12 mouse cellular contexts compared by ENCODE assay signal in the genomic region with DNA sequence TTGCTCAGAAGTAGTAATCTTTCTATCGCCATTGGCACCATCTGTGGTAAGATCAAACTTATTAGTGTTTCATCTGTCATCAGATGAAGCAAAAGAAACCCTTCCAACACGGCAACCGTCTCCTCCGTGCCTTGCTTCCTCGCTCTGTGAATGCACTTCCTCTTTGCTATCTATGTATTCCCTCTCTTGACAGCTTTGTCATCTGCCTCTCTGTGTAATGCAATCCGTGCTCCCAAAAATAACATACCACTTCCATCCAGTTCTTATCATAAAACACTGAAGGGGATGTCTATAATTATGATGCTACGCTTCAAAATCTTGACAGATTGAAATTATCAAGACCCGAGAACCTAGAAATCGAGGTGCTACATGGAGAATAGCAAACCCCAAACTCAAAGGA.
"Had no signal": no experiment of that assay in that cellular context is flagged by ENCODE, and none has a peak within 500 bp of the region (broad histone marks: within the 10 kb centered on the region; RNA-seq: fewer than 3 reads in every experiment).

No protein-coding gene starts in this region.

- H3K36me3 ChIP-seq: kidney, embryonic 15.5 days; liver, embryonic 13.5 days had no signal

- DNase-seq: kidney, postnatal 10 days; kidney, postnatal 36 days; layer of hippocampus, postnatal 36 days; liver, embryonic 13.5 days; lung, adult 2 months; lung, postnatal 14 days; lung, postnatal 4 days; midbrain, embryonic 14.5 days; thymus, adult 18-20 months; thymus, postnatal 36 days had no signal

- H3K4me2 ChIP-seq: kidney, embryonic 15.5 days; liver, embryonic 13.5 days had no signal

- H3K27ac ChIP-seq: kidney, embryonic 15.5 days; left cerebral cortex, adult 2 months; liver, embryonic 13.5 days had no signal

- H3K4me3 ChIP-seq: kidney, embryonic 15.5 days; left cerebral cortex, adult 2 months; liver, embryonic 13.5 days had no signal

- H3K9me3 ChIP-seq: kidney, embryonic 15.5 days; liver, embryonic 13.5 days had no signal

- H3K9ac ChIP-seq: kidney, embryonic 15.5 days; liver, embryonic 13.5 days had no signal

- H3K27me3 ChIP-seq: kidney, embryonic 15.5 days had no signal
